Mouse (Mus musculus): ENCODE measurements around the gene RPS10-NUDT3. TPM values are rescaled to one million over a fixed set of nuclear protein-coding genes. Genes with fewer than 3 reads are reported as not detected.

Gene RPS10-NUDT3
- polyA plus RNA-seq, 1 experiment from 2014 or later = not detected

DNA sequence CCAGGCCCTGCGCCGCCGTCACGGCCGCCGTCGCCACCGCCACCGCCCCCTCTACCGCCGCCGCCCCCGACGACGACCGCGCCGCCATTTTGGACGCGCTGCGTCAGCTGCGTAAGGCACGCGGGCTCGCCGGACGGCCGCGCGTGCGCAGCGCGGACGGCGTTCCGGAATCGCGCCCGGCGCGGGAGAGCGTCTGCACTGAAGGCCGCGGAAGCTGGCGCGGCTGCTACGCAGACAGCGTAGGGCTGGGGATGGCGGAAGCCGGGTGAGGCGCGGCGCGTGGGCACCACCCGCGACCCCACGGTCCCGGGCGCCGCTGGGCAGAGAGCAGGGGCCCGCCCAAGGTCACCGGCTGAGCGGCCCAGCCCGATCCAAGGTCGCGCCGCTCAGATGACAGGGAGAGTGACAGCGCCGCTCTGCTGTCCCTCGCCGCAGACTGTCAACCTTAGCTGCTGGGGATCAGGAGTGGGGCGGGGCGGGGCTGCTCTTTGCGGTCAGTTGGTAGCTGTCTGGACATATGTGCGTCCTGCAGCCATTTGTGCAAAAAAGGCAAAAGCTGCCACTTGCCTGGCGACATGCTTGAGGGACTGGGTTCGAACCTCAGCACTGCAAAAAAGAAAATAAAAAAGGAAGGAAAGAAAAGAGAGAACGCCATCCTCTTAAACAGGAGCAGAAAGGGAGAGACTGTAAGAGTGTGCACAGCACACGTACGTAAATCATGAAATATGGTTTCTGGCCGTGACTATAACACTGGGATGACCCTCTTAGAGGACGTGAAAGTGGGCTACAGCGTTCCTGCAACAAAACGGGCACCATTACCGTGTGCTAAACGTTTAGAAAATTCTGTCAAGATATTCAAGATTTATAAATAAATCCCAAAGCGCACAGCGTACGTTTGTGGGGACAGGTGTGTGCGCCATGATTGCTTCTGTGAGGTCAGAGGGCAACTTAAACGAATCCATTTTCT, 11.4 kb downstream of the RPS10-NUDT3 start, which contains the start of gene Nudt3:
Gene Nudt3 (minus strand): TSS at position 136 of the 967 bp plus-strand sequence.
- peak within 1 kb of the TSS; percentile 93 for H3K9ac ChIP-seq
- 0 out of 2 replicates have a peak, but pooled peaks cover 4% of the 10 kb centered on the region for H3K36me3 ChIP-seq
- H3K9me3 ChIP-seq (replicated peaks) = no peaks in the 10 kb centered on the region
- H3K4me2 ChIP-seq = peak within 1 kb of the TSS; percentile 95
- no peaks in the 10 kb centered on the region for H3K27me3 ChIP-seq
- peak within 1 kb of the TSS; percentile 95 for H3K4me3 ChIP-seq (replicated peaks)
- peaks cover 53% of the 10 kb centered on the region for H3K4me1 ChIP-seq (replicated peaks)
- peak within 1 kb of the TSS; percentile 86 for H3K27ac ChIP-seq
- WGBS (ENCODE audit: insufficient replicate concordance) = 7% methylated on average over 89 of the region's 91 CpGs
- DNase-seq (peak; percentile 80), ATAC-seq (ENCODE audit: low read depth) (peak; percentile 86)

GRCm38 (mm10) chr17:27622611-27623359, 12.2 kb downstream of the RPS10-NUDT3 start:
- whole genome bisulfite sequencing (ENCODE audit: insufficient replicate concordance) = under 1% methylated on average over 78 of the region's 80 CpGs
- Histone ChIP-seq H3K36me3 (peaks cover 12% of the 10 kb centered on the region), H3K27ac (peak overlapping the region; percentile 86), H3K4me3 (replicated peaks) (peak overlapping the region; percentile 95), H3K9me3 (replicated peaks) (no peaks in the 10 kb centered on the region), H3K4me1 (replicated peaks) (peaks cover 57% of the 10 kb centered on the region), H3K27me3 (no peaks in the 10 kb centered on the region), H3K9ac (peak overlapping the region; percentile 93), H3K4me2 (peak overlapping the region; percentile 95)
- peak; percentile 42 for DNase-seq
- peak; percentile 75 for ATAC-seq (ENCODE audit: low read depth)

DNA sequence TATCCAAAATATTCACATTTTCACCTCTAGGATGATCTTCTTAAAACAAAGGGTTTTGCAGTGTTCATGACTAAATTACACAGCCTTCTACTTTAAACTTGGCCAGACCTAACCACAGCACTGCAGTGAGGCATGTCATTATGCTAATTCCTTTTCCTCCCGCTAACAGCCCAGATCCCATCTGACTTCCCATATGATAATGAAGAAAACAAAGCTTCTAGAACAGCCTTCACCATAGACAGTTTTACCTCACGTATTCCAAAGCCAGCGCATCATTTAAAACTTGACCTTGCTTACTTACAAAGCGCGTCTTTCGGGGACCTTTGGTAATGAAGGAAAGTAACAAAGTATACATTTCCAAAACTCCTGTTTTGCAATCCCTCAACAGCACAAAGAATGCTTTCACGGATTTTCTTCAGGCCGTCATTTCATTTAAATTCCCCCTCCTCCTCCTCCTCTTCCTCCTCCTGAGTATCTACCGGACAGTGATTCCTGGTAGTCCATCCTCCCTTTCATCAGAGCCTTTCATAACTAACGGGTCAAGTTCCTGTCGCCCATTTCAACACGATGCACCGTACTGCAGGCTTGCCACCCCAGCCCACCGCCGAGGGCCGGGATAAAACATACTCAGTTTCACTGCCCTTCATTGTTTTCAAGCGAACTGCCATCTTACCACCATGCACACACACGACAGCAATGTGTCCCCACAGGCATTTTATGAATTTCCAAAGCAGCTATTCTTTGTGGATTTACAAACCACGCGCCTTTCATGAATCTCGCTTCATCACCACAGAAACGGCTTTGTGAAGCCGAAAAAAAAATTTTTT, 13.1 kb downstream of the RPS10-NUDT3 start:
- H3K9ac ChIP-seq = peak overlapping the region; percentile 93
- H3K36me3 ChIP-seq = peaks cover 18% of the 10 kb centered on the region
- peak overlapping the region; percentile 95 for H3K4me2 ChIP-seq
- no peaks in the 10 kb centered on the region for H3K9me3 ChIP-seq (replicated peaks)
- ATAC-seq (ENCODE audit: low read depth) = no peak
- peak overlapping the region; percentile 95 for H3K4me3 ChIP-seq (replicated peaks)
- peak overlapping the region; percentile 86 for H3K27ac ChIP-seq
- no peak for DNase-seq
- 3% methylated on average over 23 of the region's 23 CpGs for WGBS (ENCODE audit: insufficient replicate concordance)
- peaks cover 57% of the 10 kb centered on the region for H3K4me1 ChIP-seq (replicated peaks)
- no peaks in the 10 kb centered on the region for H3K27me3 ChIP-seq

GRCm38 (mm10) chr17:27621161-27621560, 13.9 kb downstream of the RPS10-NUDT3 start:
- H3K4me1 ChIP-seq (replicated peaks) = peaks cover 57% of the 10 kb centered on the region
- peaks cover 23% of the 10 kb centered on the region for H3K36me3 ChIP-seq
- H3K27me3 ChIP-seq = no peaks in the 10 kb centered on the region
- H3K4me2 ChIP-seq = peak overlapping the region; percentile 95
- WGBS (ENCODE audit: insufficient replicate concordance) = 60% methylated on average over 8 of the region's 8 CpGs
- 0 out of 2 replicates have a peak overlapping the region, but pooled peaks have one; percentile 86 for H3K27ac ChIP-seq
- no peak for DNase-seq
- peak overlapping the region; percentile 93; the same call in 1 of the 2 replicates for H3K9ac ChIP-seq
- peak overlapping the region; percentile 95 for H3K4me3 ChIP-seq (replicated peaks)
- no peaks in the 10 kb centered on the region for H3K9me3 ChIP-seq (replicated peaks)
- no peak for ATAC-seq (ENCODE audit: low read depth)

- DNase-seq (no peak), ATAC-seq (ENCODE audit: low read depth) (no peak)
- Histone ChIP-seq H3K4me2 (no peak overlapping the region), H3K36me3 (peaks cover 34% of the 10 kb centered on the region), H3K4me3 (replicated peaks) (no peak overlapping the region), H3K27ac (no peak overlapping the region), H3K9ac (no peak overlapping the region), H3K9me3 (replicated peaks) (no peaks in the 10 kb centered on the region), H3K27me3 (no peaks in the 10 kb centered on the region), H3K4me1 (replicated peaks) (peaks cover 52% of the 10 kb centered on the region)
- 56% methylated on average over 7 of the region's 7 CpGs for WGBS (ENCODE audit: insufficient replicate concordance)
Observed at GRCm38 (mm10) chr17:27615388-27615787, 19.6 kb downstream of the RPS10-NUDT3 start.

DNA sequence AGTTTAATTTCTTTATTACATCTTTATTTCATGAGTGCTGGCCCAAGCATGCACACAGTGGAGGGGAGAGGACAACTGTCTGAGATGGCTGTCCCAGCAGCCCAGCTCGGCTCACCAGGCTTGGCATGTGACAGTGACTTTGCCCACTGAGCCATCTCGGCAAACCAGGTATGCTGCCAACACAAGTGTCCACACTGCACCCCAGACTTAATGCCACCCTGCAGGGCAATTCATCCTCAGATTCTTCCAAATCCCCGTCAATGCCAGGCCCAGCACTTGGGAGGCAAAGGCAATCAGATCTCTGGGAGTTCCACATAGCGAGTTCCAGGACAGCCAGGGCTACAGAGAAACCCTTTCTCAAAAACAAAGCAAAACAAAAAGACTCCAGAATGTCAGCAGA, 22.0 kb downstream of the RPS10-NUDT3 start:
- Histone ChIP-seq H3K36me3 (peaks cover 34% of the 10 kb centered on the region), H3K9ac (no peak overlapping the region), H3K4me2 (no peak overlapping the region), H3K4me1 (replicated peaks) (peaks cover 49% of the 10 kb centered on the region), H3K4me3 (replicated peaks) (no peak overlapping the region), H3K9me3 (replicated peaks) (no peaks in the 10 kb centered on the region), H3K27me3 (no peaks in the 10 kb centered on the region), H3K27ac (no peak overlapping the region)
- DNase-seq = no peak
- 79% methylated on average over 4 of the region's 4 CpGs for WGBS (ENCODE audit: insufficient replicate concordance)
- ATAC-seq (ENCODE audit: low read depth) = no peak

DNA sequence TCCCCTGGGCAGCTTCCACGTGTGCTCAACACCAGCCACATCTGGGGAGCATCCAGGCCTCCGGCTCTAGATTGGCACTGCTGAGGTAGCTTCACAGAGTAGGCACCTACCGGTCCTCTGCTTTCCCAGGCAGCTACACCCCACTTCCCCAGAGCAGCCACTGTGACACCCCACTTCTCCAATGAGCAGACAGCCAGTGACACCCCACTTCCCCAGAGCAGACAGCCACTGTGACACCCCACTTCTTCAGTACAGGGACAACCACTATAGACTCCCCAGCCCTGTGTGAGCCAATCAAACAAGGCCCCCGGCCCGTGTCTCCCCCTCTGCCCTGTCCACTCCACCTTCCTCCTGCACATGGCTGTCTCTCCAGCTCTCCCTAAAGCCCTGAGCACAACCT, 23.0 kb downstream of the RPS10-NUDT3 start:
- no peaks in the 10 kb centered on the region for H3K9me3 ChIP-seq (replicated peaks)
- WGBS (ENCODE audit: insufficient replicate concordance) = 65% methylated on average over 5 of the region's 5 CpGs
- H3K36me3 ChIP-seq = peaks cover 28% of the 10 kb centered on the region
- ATAC-seq (ENCODE audit: low read depth) (no peak), DNase-seq (no peak)
- peaks cover 49% of the 10 kb centered on the region for H3K4me1 ChIP-seq (replicated peaks)
- peak overlapping the region; percentile 26; the same call in 1 of the 2 replicates for H3K9ac ChIP-seq
- H3K4me3 ChIP-seq (replicated peaks) = no peak overlapping the region
- H3K4me2 ChIP-seq = no peak overlapping the region
- H3K27ac ChIP-seq = peak overlapping the region; percentile 42; the same call in 1 of the 2 replicates
- no peaks in the 10 kb centered on the region for H3K27me3 ChIP-seq

DNA sequence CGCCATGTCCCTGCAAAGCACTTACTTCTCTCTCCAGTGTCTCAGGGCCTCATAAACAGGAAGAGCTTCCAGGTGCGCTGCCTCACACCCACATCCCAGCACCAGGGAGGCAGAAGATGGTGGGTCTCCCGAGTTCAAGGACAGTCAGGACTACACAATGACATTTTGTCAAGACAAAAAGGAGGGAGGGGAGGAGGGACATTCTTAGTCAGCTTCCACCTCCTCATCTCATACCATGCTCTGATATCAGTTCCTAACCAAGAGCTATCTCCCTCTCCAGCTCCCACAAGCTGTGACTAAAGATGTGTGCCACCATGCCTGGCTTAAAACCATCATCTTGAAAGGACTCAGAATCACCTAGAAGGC, 23.5 kb downstream of the RPS10-NUDT3 start:
- 38% methylated on average over 3 of the region's 3 CpGs for WGBS (ENCODE audit: insufficient replicate concordance)
- no peak overlapping the region for H3K4me3 ChIP-seq (replicated peaks)
- no peaks in the 10 kb centered on the region for H3K27me3 ChIP-seq
- 0 out of 2 replicates have a peak overlapping the region, but pooled peaks have one; percentile 5 for H3K4me2 ChIP-seq
- H3K9me3 ChIP-seq (replicated peaks) = no peaks in the 10 kb centered on the region
- ATAC-seq (ENCODE audit: low read depth) (peak; percentile 61), DNase-seq (no peak)
- peak overlapping the region; percentile 42; the same call in 1 of the 2 replicates for H3K27ac ChIP-seq
- peaks cover 49% of the 10 kb centered on the region for H3K4me1 ChIP-seq (replicated peaks)
- peak overlapping the region; percentile 26; the same call in 1 of the 2 replicates for H3K9ac ChIP-seq
- H3K36me3 ChIP-seq = peaks cover 23% of the 10 kb centered on the region

DNA sequence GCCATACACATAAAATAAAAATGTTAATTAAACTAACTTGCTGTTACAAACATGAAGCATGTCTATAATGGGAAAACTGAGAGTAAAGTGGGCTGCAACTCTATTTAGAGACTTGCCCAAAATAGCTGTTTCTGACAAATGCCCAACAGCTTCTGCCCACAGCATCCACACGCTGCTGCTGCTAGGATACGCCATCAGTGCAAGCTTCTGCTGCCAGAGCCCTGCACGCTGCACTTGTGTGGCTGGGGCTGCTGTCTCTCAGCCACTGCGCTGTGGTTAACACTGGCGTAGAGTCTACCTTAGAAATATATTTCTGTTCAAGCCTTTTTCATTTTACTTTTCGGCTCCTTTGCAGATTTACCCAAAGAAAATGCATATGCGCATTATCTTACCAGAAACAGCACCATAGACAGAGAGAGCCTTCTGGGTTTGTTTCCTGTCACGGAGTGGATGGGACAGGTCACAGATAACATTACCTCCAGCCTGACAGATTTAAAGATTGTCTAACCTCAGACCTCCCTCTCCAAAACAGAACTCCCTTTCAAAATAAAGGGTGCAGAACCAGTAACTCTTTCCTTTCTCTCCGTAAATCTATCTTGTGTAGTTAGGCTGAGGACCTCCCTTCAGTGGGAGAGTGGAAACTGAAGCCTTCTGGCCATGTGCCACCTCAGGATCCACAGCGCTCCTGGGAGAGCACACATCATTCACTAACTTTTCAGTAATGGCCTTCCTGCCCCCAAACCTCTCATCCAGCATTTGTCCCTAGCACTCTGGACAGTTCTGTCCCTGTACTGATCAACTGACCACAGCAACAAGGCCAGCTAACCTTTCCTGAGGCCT, 24.1 kb downstream of the RPS10-NUDT3 start:
- DNase-seq (no peak), ATAC-seq (ENCODE audit: low read depth) (no peak)
- Histone ChIP-seq H3K27me3 (no peaks in the 10 kb centered on the region), H3K9me3 (replicated peaks) (no peaks in the 10 kb centered on the region), H3K4me1 (replicated peaks) (peaks cover 53% of the 10 kb centered on the region), H3K36me3 (peaks cover 23% of the 10 kb centered on the region), H3K9ac (no peak overlapping the region), H3K4me3 (replicated peaks) (no peak overlapping the region), H3K27ac (peak overlapping the region; percentile 42; the same call in 1 of the 2 replicates), H3K4me2 (0 out of 2 replicates have a peak overlapping the region, but pooled peaks have one; percentile 5)
- WGBS (ENCODE audit: insufficient replicate concordance) = 33% methylated on average over 10 of the region's 10 CpGs

DNA sequence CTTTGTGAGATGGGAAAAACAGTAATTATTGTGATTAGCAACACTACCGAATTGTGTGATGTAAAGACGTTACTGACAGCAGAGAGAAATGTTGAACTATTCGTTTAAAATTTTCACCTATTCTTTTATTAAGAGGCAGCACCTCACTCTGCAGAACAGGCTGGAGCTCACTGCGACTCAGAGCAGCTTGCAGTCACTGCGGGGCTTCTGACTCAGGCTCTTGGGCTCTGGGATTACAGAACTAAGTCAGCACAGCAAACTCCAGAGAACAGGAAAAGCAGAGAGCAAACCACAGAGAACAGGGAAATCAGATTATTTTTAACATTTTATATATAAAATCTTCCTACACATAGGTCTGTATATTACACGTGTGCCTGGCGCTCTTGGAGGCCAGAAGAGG, 25.4 kb downstream of the RPS10-NUDT3 start:
- no peak overlapping the region for H3K4me2 ChIP-seq
- ATAC-seq (ENCODE audit: low read depth) = no peak
- no peaks in the 10 kb centered on the region for H3K9me3 ChIP-seq (replicated peaks)
- H3K4me3 ChIP-seq (replicated peaks) = no peak overlapping the region
- H3K27ac ChIP-seq = no peak overlapping the region
- H3K4me1 ChIP-seq (replicated peaks) = peaks cover 57% of the 10 kb centered on the region
- peaks cover 23% of the 10 kb centered on the region for H3K36me3 ChIP-seq
- 75% methylated on average over 7 of the region's 7 CpGs for WGBS (ENCODE audit: insufficient replicate concordance)
- H3K27me3 ChIP-seq = no peaks in the 10 kb centered on the region
- DNase-seq = no peak
- no peak overlapping the region for H3K9ac ChIP-seq
